In genomic region chr2:33402236-33402635, GRCm38 (mm10) we compare ENCODE assay signal across 9 mouse cellular contexts. TPM values are rescaled to one million over a fixed set of nuclear protein-coding genes. Genes with fewer than 3 reads are reported as not detected.
A peak's percentile ranks its signal among the peaks of the same experiment; 100 is the strongest.
DNase-seq lines count a peak whose midpoint lies in the region; ATAC-seq lines count a peak whose summit lies in the region.
"Had no signal": no experiment of that assay in that cellular context is flagged by ENCODE, and none has a peak within 500 bp of the region (broad histone marks: within the 10 kb centered on the region; RNA-seq: fewer than 3 reads in every experiment).

No protein-coding gene starts in this region.

- peaks cover 5% of the 10 kb centered on the region for H3K4me1 ChIP-seq in heart, embryonic 12.5 days (replicated peaks)

- H3K4me3 ChIP-seq in heart, embryonic 12.5 days: no peak overlapping the region
- H3K4me3 ChIP-seq: myocyte had no signal

- 25% methylated on average over 7 of the region's 7 CpGs for WGBS in heart, embryonic 12.5 days

- no peak overlapping the region for H3K9ac ChIP-seq in heart, embryonic 12.5 days

- H3K36me3 ChIP-seq in heart, embryonic 12.5 days: no peaks in the 10 kb centered on the region; the same call in 1 of the 2 replicates

- peak; percentile 89 for DNase-seq in heart, adult 11 months
- DNase-seq in adrenal gland, adult 18-20 months (ENCODE audit: low spot score in 2 of 2): peak; percentile 22 to 58
- peak; percentile 46 for DNase-seq in embryo, embryonic 11.5 days (ENCODE audit: low read depth, low spot score)
- DNase-seq in heart, postnatal 25 days (ENCODE audit: low spot score): peak; percentile 15
- peak; percentile 69 to 75 for DNase-seq in layer of hippocampus, postnatal 36 days
- peak; percentile 61 for DNase-seq in mesoderm, embryonic 11.5 days (ENCODE audit: low read depth, low spot score)
- DNase-seq in telencephalon, adult 2 months (ENCODE audit: low read depth, low spot score): peak; percentile 53

- H3K4me2 ChIP-seq in heart, embryonic 12.5 days: no peak overlapping the region

- intact Hi-C loops in heart, postnatal 25 days (cut with DNase I): loop anchor here (1.0 kb wide), 1 partner anchor 248 kb away; no protein-coding TSS in a partner anchor

- no peak overlapping the region for H3K27ac ChIP-seq in heart, embryonic 12.5 days (ENCODE audit: poor library complexity, severe bottlenecking)

- no peaks in the 10 kb centered on the region for H3K27me3 ChIP-seq in heart, embryonic 12.5 days (replicated peaks)

- no peak for ATAC-seq in heart, embryonic 12.5 days (ENCODE audit: insufficient number of reproducible peaks, low FRiP score)

- no peaks in the 10 kb centered on the region for H3K9me3 ChIP-seq in heart, embryonic 12.5 days (replicated peaks)

RNA-seq across cellular contexts. Expression of gene Zbtb34, which starts 28.9 kb away (rescaled TPM):
- polyA plus RNA-seq in heart, embryonic 12.5 days (2016; fragmentation: Nextera tagmentation; extraction: Ambion mirVana): 6.9 and 8.1 TPM in 2 replicates
- total RNA-seq in adrenal gland, adult 18-20 months (2021): 1 to 10 TPM; 5.6 to 8.2 TPM
- total RNA-seq in heart, postnatal 25 days (2021): 1 to 10 TPM; 8.0 to 8.3 TPM
- 10 to 100 TPM; 12.5 to 14.2 TPM for total RNA-seq in layer of hippocampus, postnatal 36 days (2021)

RNA-seq across cellular contexts. Expression of gene Ralgps1, which starts 30.9 kb away (rescaled TPM):
- polyA plus RNA-seq in heart, embryonic 12.5 days (2016; fragmentation: Nextera tagmentation; extraction: Ambion mirVana): 5.4 and 6.3 TPM in 2 replicates
- 1 to 10 TPM; 5.1 to 5.7 TPM for total RNA-seq in adrenal gland, adult 18-20 months (2021)
- total RNA-seq in heart, postnatal 25 days (2021): 1 to 10 TPM; 4.1 to 5.8 TPM
- 10 to 100 TPM; 60.2 to 72.7 TPM for total RNA-seq in layer of hippocampus, postnatal 36 days (2021)

Comparison
In these comparisons a context has a peak if more than half of its experiments do, and no peak if none do; other contexts are left out.
1. DNase-seq: peak in every context shown above with its lines; median percentile 89 in heart, adult 11 months; 72 in layer of hippocampus, postnatal 36 days; 61 in mesoderm, embryonic 11.5 days; 53 in telencephalon, adult 2 months; 46 in embryo, embryonic 11.5 days; 40 in adrenal gland, adult 18-20 months; 15 in heart, postnatal 25 days.
2. RNA of gene Ralgps1, which starts 30.9 kb away (total RNA-seq): 60.2 to 72.7 TPM in layer of hippocampus, postnatal 36 days; 4.1 to 5.8 TPM in heart, postnatal 25 days and 5.1 to 5.7 TPM in adrenal gland, adult 18-20 months; every median in the first group is over 4 times any median in the second.